Mouse (Mus musculus): ENCODE measurements around the gene Pcdh19. TPM values are rescaled to one million over a fixed set of nuclear protein-coding genes. Genes with fewer than 3 reads are reported as not detected.
"Not testable (repeated sequence)": the region's sequence is repeated elsewhere in the genome, so short reads cannot be mapped to it uniquely, and the experiment has no call there.

Pcdh19 gene
- polyA plus RNA-seq (2016; fragmentation: Nextera tagmentation; extraction: Ambion mirVana): 3.4 and 5.1 TPM in 2 replicates

GRCm38 (mm10) chrX:133688840-133689239, at the start of gene Pcdh19:
TSS of gene Pcdh19 (minus strand) at chrX:133688987.
- peak within 1 kb of the TSS; percentile 76 for H3K27ac ChIP-seq (replicated peaks)
- DNase-seq (ENCODE audit: low spot score): peak; percentile 90
- peaks cover 88% of the 10 kb centered on the region for H3K27me3 ChIP-seq (replicated peaks; ENCODE audit: low read depth, poor library complexity, severe bottlenecking)
- H3K4me3 ChIP-seq: peak within 1 kb of the TSS; percentile 64
- H3K9me3 ChIP-seq: peaks cover 3% of the 10 kb centered on the region; the same call in 1 of the 2 replicates
- H3K4me1 ChIP-seq: no peaks in the 10 kb centered on the region
- no peaks in the 10 kb centered on the region for H3K36me3 ChIP-seq (replicated peaks)
- 20% methylated on average over 26 of the region's 26 CpGs for WGBS

DNA sequence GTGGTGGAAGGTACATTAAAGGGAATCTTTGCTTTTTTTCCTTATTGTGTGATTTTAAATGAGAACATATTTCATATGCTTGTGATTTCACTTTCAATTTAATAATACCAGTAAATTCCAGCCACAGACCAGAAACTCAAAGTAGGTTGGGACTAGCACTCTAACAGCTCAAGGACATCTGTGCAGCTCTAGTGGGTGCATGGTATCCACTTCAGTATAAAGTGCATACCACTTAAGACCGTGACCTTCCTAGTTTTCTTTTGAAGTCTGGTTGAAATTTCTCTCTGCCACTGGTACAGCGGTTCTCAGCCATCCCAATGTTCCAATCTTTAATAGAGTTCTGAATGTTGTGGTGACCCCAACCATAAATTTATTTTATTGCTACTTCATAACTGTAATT, 47.1 kb upstream of the Pcdh19 start:
- no peak overlapping the region for H3K27ac ChIP-seq (replicated peaks)
- peaks cover 2% of the 10 kb centered on the region; the same call in 1 of the 2 replicates for H3K27me3 ChIP-seq (replicated peaks; ENCODE audit: low read depth, poor library complexity, severe bottlenecking)
- DNase-seq (ENCODE audit: low spot score): no peak

DNA sequence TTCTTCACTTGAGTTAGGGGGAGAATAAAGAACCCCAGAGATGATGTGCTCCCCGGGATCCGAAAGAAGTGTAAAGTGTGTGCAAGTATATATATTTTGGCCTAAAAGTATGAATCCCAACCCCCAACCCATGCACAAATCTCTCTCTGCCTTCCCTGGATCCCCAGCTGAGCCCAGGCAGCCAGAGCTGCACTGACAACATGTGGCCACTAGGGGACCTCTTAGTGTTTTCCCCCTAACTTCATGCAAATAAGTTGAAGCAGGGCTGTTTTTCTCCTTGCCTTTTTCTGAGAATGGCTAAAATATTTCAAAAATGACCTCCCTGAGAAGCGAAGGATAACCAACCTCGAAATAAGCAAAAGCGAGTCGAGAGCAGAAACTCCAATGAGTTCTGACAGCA, 46.2 kb upstream of the Pcdh19 start:
- no peak overlapping the region for H3K27ac ChIP-seq (replicated peaks)
- peak; percentile 42 for DNase-seq (ENCODE audit: low spot score)
- H3K4me1 ChIP-seq: no peaks in the 10 kb centered on the region
- H3K4me3 ChIP-seq: no peak overlapping the region
- no peaks in the 10 kb centered on the region for H3K36me3 ChIP-seq (replicated peaks)
- H3K27me3 ChIP-seq (replicated peaks; ENCODE audit: low read depth, poor library complexity, severe bottlenecking): peaks cover 3% of the 10 kb centered on the region; the same call in 1 of the 2 replicates
- WGBS: 52% methylated on average over 6 of the region's 6 CpGs
- H3K9me3 ChIP-seq: no peaks in the 10 kb centered on the region

More for the DNA sequence above, 47.1 kb upstream of the Pcdh19 start:
- no peaks in the 10 kb centered on the region for H3K4me1 ChIP-seq
- WGBS: 91% methylated on average over 2 of the region's 2 CpGs
- H3K9me3 ChIP-seq: no peaks in the 10 kb centered on the region
- H3K36me3 ChIP-seq (replicated peaks): no peaks in the 10 kb centered on the region
- H3K4me3 ChIP-seq: no peak overlapping the region

GRCm38 (mm10) chrX:133721517-133721916, 32.7 kb upstream of the Pcdh19 start:
- no peaks in the 10 kb centered on the region for H3K4me1 ChIP-seq
- 0 out of 2 replicates have a peak, but pooled peaks cover 2% of the 10 kb centered on the region for H3K27me3 ChIP-seq (replicated peaks; ENCODE audit: low read depth, poor library complexity, severe bottlenecking)
- no peaks in the 10 kb centered on the region for H3K36me3 ChIP-seq (replicated peaks)
- no peak for DNase-seq (ENCODE audit: low spot score)
- H3K4me3 ChIP-seq: no peak overlapping the region
- no peak overlapping the region for H3K27ac ChIP-seq (replicated peaks)
- no peaks in the 10 kb centered on the region for H3K9me3 ChIP-seq
- WGBS: 83% methylated on average over 3 of the region's 3 CpGs

DNA sequence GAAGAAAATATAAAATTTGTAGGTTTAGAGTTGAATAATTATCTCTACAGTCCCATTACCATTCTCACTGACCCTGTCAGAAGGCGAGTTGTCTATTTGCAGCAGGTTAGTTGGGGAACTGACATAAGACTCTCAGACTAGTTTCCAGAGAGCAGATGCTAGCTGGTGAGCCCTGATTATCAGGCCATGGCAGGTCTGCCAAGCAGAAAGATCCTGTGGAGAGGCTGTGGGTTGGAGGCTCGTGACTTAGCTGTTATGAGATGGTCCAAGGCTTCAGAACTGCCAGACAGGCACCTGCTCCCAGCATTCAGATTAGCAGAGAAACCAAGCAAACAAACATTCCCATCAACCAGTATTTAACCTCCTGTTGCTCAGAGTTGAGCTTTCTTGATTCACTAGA, 21.8 kb upstream of the Pcdh19 start:
- WGBS: 78% methylated on average over 2 of the region's 2 CpGs
- Histone ChIP-seq H3K27ac (replicated peaks) (no peak overlapping the region), H3K4me1 (no peaks in the 10 kb centered on the region), H3K27me3 (replicated peaks; ENCODE audit: low read depth, poor library complexity, severe bottlenecking) (peaks cover 15% of the 10 kb centered on the region; the same call in 1 of the 2 replicates), H3K4me3 (no peak overlapping the region), H3K36me3 (replicated peaks) (no peaks in the 10 kb centered on the region), H3K9me3 (no peaks in the 10 kb centered on the region)
- no peak for DNase-seq (ENCODE audit: low spot score)

DNA sequence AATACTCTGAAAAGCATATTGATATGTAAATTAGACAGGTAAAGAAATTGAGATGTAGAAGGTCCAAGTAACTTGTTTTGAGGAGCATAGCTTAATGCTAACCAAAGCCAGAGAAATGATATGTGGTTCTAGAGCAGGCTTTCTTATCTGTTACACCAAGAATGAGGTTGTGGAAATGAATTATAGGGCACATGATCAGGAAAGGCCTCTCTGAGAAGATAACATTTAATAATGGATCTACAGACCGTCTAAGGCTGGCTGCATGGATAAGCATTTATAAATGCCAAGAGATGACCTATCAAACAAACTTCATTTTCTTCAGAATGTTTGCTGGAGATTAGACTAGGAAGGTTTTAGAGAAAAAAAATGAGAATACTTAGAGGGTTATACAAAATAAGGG, 14.1 kb upstream of the Pcdh19 start:
- WGBS: 86% methylated on average over 1 of the region's 1 CpGs

DNA sequence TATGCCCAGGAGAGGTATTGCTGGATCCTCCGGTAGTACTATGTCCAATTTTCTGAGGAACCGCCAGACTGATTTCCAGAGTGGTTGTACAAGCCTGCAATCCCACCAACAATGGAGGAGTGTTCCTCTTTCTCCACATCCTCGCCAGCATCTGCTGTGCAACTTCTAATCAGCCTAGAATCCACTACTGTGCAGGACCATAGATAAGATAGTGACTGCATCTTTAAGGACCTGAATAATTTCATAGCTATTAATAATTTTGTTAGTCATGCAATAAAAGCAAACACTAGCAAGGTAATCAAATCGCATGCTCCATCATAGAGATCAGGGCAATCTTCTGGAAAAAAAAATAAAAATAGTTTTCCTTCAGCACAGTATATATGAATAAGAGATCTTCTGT, 9.1 kb upstream of the Pcdh19 start:
- not testable (repeated sequence) for H3K36me3 ChIP-seq (replicated peaks); H3K4me1 ChIP-seq; H3K9me3 ChIP-seq; H3K4me3 ChIP-seq; H3K27ac ChIP-seq (replicated peaks); DNase-seq (ENCODE audit: low spot score)
- H3K27me3 ChIP-seq (replicated peaks; ENCODE audit: low read depth, poor library complexity, severe bottlenecking): peaks cover 24% of the 10 kb centered on the region; the same call in 1 of the 2 replicates
- WGBS: 78% methylated on average over 2 of the region's 4 CpGs

More for the DNA sequence above, 14.1 kb upstream of the Pcdh19 start:
- Histone ChIP-seq H3K9me3 (no peaks in the 10 kb centered on the region), H3K27me3 (replicated peaks; ENCODE audit: low read depth, poor library complexity, severe bottlenecking) (peaks cover 5% of the 10 kb centered on the region; the same call in 1 of the 2 replicates), H3K4me1 (no peaks in the 10 kb centered on the region), H3K36me3 (replicated peaks) (no peaks in the 10 kb centered on the region), H3K4me3 (no peak overlapping the region), H3K27ac (replicated peaks) (no peak overlapping the region)
- no peak for DNase-seq (ENCODE audit: low spot score)

DNA sequence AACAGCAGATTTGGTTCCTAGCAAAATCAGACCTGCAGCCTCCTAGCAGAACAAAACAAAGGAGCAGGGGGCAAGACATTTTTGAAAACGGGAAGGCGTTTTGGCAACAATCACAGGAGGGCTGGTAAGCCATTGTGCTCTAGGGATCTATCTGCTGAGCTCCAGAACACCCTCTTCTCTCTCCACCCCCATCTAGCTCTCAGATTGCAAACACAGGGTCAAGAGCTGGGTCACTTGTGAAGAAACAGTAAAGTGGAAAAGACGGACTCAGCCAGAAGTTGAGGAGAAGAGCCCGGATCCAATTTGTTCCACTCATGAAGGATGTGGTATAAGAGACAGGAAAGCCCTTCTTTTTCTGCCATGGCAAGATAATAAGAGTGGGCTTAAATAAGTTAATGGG, 7.7 kb upstream of the Pcdh19 start:
- DNase-seq (ENCODE audit: low spot score): no peak
- WGBS: 36% methylated on average over 4 of the region's 4 CpGs
- Histone ChIP-seq H3K4me3 (no peak overlapping the region), H3K27ac (replicated peaks) (no peak overlapping the region), H3K9me3 (no peaks in the 10 kb centered on the region), H3K4me1 (0 out of 2 replicates have a peak, but pooled peaks cover 3% of the 10 kb centered on the region), H3K27me3 (replicated peaks; ENCODE audit: low read depth, poor library complexity, severe bottlenecking) (peaks cover 29% of the 10 kb centered on the region; the same call in 1 of the 2 replicates), H3K36me3 (replicated peaks) (no peaks in the 10 kb centered on the region)

- DNase-seq (ENCODE audit: low spot score): no peak
- H3K9me3 ChIP-seq: no peaks in the 10 kb centered on the region
- 0 out of 2 replicates have a peak, but pooled peaks cover 3% of the 10 kb centered on the region for H3K4me1 ChIP-seq
- H3K4me3 ChIP-seq: no peak overlapping the region
- H3K27me3 ChIP-seq (replicated peaks; ENCODE audit: low read depth, poor library complexity, severe bottlenecking): peaks cover 55% of the 10 kb centered on the region
- H3K36me3 ChIP-seq (replicated peaks): no peaks in the 10 kb centered on the region
- no peak overlapping the region for H3K27ac ChIP-seq (replicated peaks)
- WGBS: 74% methylated on average over 5 of the region's 5 CpGs
Measured at GRCm38 (mm10) chrX:133693037-133693760, 4.4 kb upstream of the Pcdh19 start.

- Histone ChIP-seq H3K36me3 (replicated peaks) (no peaks in the 10 kb centered on the region), H3K27me3 (replicated peaks; ENCODE audit: low read depth, poor library complexity, severe bottlenecking) (peaks cover 63% of the 10 kb centered on the region), H3K9me3 (no peaks in the 10 kb centered on the region), H3K27ac (replicated peaks) (no peak overlapping the region), H3K4me3 (no peak overlapping the region), H3K4me1 (0 out of 2 replicates have a peak, but pooled peaks cover 3% of the 10 kb centered on the region)
- no peak for DNase-seq (ENCODE audit: low spot score)
- WGBS: 43% methylated on average over 2 of the region's 2 CpGs
Measured at GRCm38 (mm10) chrX:133692392-133692790, 3.6 kb upstream of the Pcdh19 start.

GRCm38 (mm10) chrX:133691581-133692391, 3.0 kb upstream of the Pcdh19 start:
- H3K4me3 ChIP-seq: peak overlapping the region; percentile 64
- DNase-seq (ENCODE audit: low spot score): peak; percentile 57
- WGBS: 13% methylated on average over 12 of the region's 12 CpGs
- H3K9me3 ChIP-seq: no peaks in the 10 kb centered on the region
- no peak overlapping the region for H3K27ac ChIP-seq (replicated peaks)
- peaks cover 69% of the 10 kb centered on the region for H3K27me3 ChIP-seq (replicated peaks; ENCODE audit: low read depth, poor library complexity, severe bottlenecking)
- no peaks in the 10 kb centered on the region for H3K36me3 ChIP-seq (replicated peaks)
- 0 out of 2 replicates have a peak, but pooled peaks cover 3% of the 10 kb centered on the region for H3K4me1 ChIP-seq

DNA sequence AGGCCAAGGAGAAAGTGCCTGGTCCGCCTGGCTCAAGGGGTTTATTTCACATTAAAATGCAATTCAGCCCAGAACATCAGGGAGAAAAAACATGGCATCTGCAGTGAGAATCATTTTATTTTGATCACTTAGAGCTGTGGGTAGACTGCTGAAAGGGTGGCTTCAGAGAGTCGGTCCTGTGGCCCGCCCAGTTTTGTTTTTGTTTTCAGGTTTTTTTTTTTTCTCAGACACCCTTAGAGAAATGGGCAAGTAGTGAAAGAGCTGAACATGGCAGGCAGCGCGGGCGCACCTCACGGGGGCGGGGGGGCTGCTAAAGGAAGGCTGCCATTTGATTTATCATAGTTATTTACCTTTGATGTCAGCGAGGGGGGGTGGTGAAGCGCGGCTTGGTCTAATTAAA, 2.0 kb upstream of the Pcdh19 start:
- H3K4me3 ChIP-seq: peak overlapping the region; percentile 64
- peaks cover 3% of the 10 kb centered on the region; the same call in 1 of the 2 replicates for H3K9me3 ChIP-seq
- peaks cover 76% of the 10 kb centered on the region for H3K27me3 ChIP-seq (replicated peaks; ENCODE audit: low read depth, poor library complexity, severe bottlenecking)
- no peaks in the 10 kb centered on the region for H3K4me1 ChIP-seq
- DNase-seq (ENCODE audit: low spot score): no peak
- no peaks in the 10 kb centered on the region for H3K36me3 ChIP-seq (replicated peaks)
- 14% methylated on average over 11 of the region's 11 CpGs for WGBS
- no peak overlapping the region for H3K27ac ChIP-seq (replicated peaks)
